Mouse (Mus musculus): ENCODE data around the gene Rsad2.
"Not testable (repeated sequence)": the region's sequence is repeated elsewhere in the genome, so short reads cannot be mapped to it uniquely, and the experiment has no call there.

Gene Rsad2

GRCm38 (mm10) chr12:26444511-26444910 is 11.7 kb downstream of the Rsad2 start:
- DNase-seq: no peak

GRCm38 (mm10) chr12:26444054-26444453 is 12.2 kb downstream of the Rsad2 start:
- peak; percentile 67 for DNase-seq

- DNase-seq: no peak
Measured at GRCm38 (mm10) chr12:26439366-26439765, 16.9 kb downstream of the Rsad2 start.

GRCm38 (mm10) chr12:26437950-26438349 is 18.3 kb downstream of the Rsad2 start:
- no peak for DNase-seq

GRCm38 (mm10) chr12:26436334-26436733 is 19.9 kb downstream of the Rsad2 start:
- DNase-seq: no peak

GRCm38 (mm10) chr12:26428771-26429170 is 27.5 kb downstream of the Rsad2 start:
- DNase-seq: not testable (repeated sequence)

GRCm38 (mm10) chr12:26424841-26425240 is 31.4 kb downstream of the Rsad2 start:
- DNase-seq: peak; percentile 62

- DNase-seq: no peak
Measured at GRCm38 (mm10) chr12:26418322-26418721, 37.9 kb downstream of the Rsad2 start.

GRCm38 (mm10) chr12:26416636-26417295 is 39.5 kb downstream of the Rsad2 start:
- no peak for DNase-seq

- DNase-seq: peak; percentile 91
Measured at GRCm38 (mm10) chr12:26415104-26415771, 41.0 kb downstream of the Rsad2 start, which contains the start of gene Rnf144a. TSS of gene Rnf144a (minus strand) at chr12:26415254.

GRCm38 (mm10) chr12:26414451-26415103 is 41.7 kb downstream of the Rsad2 start:
- DNase-seq: peak; percentile 58

- peak; percentile 43 for DNase-seq
Measured at GRCm38 (mm10) chr12:26413961-26414411, 42.3 kb downstream of the Rsad2 start.

- no peak for DNase-seq
Measured at GRCm38 (mm10) chr12:26412802-26413201, 43.5 kb downstream of the Rsad2 start.

GRCm38 (mm10) chr12:26411841-26412450 is 44.3 kb downstream of the Rsad2 start:
- DNase-seq: no peak

- no peak for DNase-seq
Measured at GRCm38 (mm10) chr12:26410443-26410842, 45.8 kb downstream of the Rsad2 start.

- no peak for DNase-seq
Measured at GRCm38 (mm10) chr12:26408707-26409106, 47.5 kb downstream of the Rsad2 start.

GRCm38 (mm10) chr12:26404781-26405702 is 51.2 kb downstream of the Rsad2 start:
- DNase-seq: peak; percentile 60

- DNase-seq: peak; percentile 93
Measured at GRCm38 (mm10) chr12:26403372-26404125, 52.7 kb downstream of the Rsad2 start.

GRCm38 (mm10) chr12:26401696-26402470 is 54.4 kb downstream of the Rsad2 start:
- DNase-seq: no peak

GRCm38 (mm10) chr12:26401254-26401653 is 55.0 kb downstream of the Rsad2 start:
- no peak for DNase-seq

GRCm38 (mm10) chr12:26400762-26401161 is 55.5 kb downstream of the Rsad2 start:
- DNase-seq: no peak
